Mouse (Mus musculus) C2C12 (cell line): Measurements from ENCODE around the gene Eif1. TPM values are rescaled to one million over a fixed set of nuclear protein-coding genes. Genes with fewer than 3 reads are reported as not detected.

Experiments used
- H3K27me3 ChIP-seq: one replicate; pipeline ENCODE4 v1.6.1; 2011; ENCODE audit not compliant: control insufficient read depth, insufficient read depth, insufficient read length
- H3K36me3 ChIP-seq: one replicate; pipeline ENCODE4 v1.6.1; 2011; ENCODE audit not compliant: control insufficient read depth, insufficient read depth
- H3K4me3 ChIP-seq: one replicate; pipeline ENCODE4 v1.5.1; 2011; ENCODE audit warnings: mild to moderate bottlenecking, control low read depth; ENCODE audit not compliant: poor library complexity, insufficient read depth, severe bottlenecking
- H3K79me2 ChIP-seq: one replicate; pipeline ENCODE4 v1.6.1; 2011; ENCODE audit not compliant: control insufficient read depth, insufficient read depth
- H3K79me3 ChIP-seq: one replicate; pipeline ENCODE4 v1.6.1; 2011; ENCODE audit warnings: low read depth, control low read depth
- H3ac ChIP-seq: one replicate; pipeline ENCODE3; 2011; ENCODE audit warnings: low read depth; ENCODE audit not compliant: control insufficient read depth, insufficient read length
- CEBPB ChIP-seq: IDR thresholded peaks from one replicate; pipeline ENCODE4 v1.6.1; 2011; ENCODE audit warnings: low read depth, mild to moderate bottlenecking, control low read depth, moderate library complexity
- CTCF ChIP-seq: IDR thresholded peaks from one replicate; pipeline ENCODE4 v1.5.1; 2011; ENCODE audit not compliant: control insufficient read depth, insufficient read depth, insufficient read length
- FOSL1 ChIP-seq: IDR thresholded peaks from one replicate; pipeline ENCODE4 v1.8.0; 2011; ENCODE audit warnings: mild to moderate bottlenecking, low read length; ENCODE audit not compliant: poor library complexity, insufficient read depth, severe bottlenecking
- MAX ChIP-seq: IDR thresholded peaks from one replicate; pipeline ENCODE4 v1.6.1; 2011; ENCODE audit warnings: mild to moderate bottlenecking, control low read depth
- MYOD1 ChIP-seq: IDR thresholded peaks from one replicate; pipeline ENCODE4 v1.6.1; 2011; ENCODE audit warnings: low read depth; ENCODE audit not compliant: control insufficient read depth, insufficient read length
- MYOG ChIP-seq: IDR thresholded peaks from one replicate; pipeline ENCODE4 v1.6.1; 2011; ENCODE audit not compliant: control insufficient read depth, insufficient read length; ENCODE audit errors: extremely low read depth
- USF1 ChIP-seq: IDR thresholded peaks from one replicate; pipeline ENCODE4 v1.6.1; 2011; ENCODE audit warnings: low read depth, mild to moderate bottlenecking, control low read depth, moderate library complexity
- long read RNA-seq, 2 experiments: library from polyadenylated mRNA; unstranded; transcript quantifications; one replicate each; pipeline ENCODE4 v2.0.0; 2019 to 2020
- polyA plus RNA-seq: library from polyadenylated mRNA; unstranded; fragments of >200 nt; fragmentation: generic; extraction: Trizol; gene quantifications from one replicate; pipeline ENCODE4 v1.2.1, GENCODE M21; 2012; ENCODE audit warnings: missing spikeins

Gene Eif1
- 1,136 TPM for polyA plus RNA-seq
- long read RNA-seq, experiment 1, transcript Eif1-201 (4 exons, 1,322 nt), result major isoform, 498 of 565 reads
- long read RNA-seq, experiment 1, transcript Eif1-203 (3 exons, 447 nt), result minor isoform, 30 of 565 reads
- long read RNA-seq, experiment 1, partial matches to known transcripts, result 1 of 565 reads
- long read RNA-seq, experiment 1, other reads (novel, unspliced or antisense), result 32 of 565 reads
- long read RNA-seq, experiment 2, transcript Eif1-201 (4 exons, 1,322 nt), result major isoform, 452 of 467 reads
- long read RNA-seq, experiment 2, partial matches to known transcripts, result 0 of 467 reads
- long read RNA-seq, experiment 2, other reads (novel, unspliced or antisense), result 11 of 467 reads

DNA sequence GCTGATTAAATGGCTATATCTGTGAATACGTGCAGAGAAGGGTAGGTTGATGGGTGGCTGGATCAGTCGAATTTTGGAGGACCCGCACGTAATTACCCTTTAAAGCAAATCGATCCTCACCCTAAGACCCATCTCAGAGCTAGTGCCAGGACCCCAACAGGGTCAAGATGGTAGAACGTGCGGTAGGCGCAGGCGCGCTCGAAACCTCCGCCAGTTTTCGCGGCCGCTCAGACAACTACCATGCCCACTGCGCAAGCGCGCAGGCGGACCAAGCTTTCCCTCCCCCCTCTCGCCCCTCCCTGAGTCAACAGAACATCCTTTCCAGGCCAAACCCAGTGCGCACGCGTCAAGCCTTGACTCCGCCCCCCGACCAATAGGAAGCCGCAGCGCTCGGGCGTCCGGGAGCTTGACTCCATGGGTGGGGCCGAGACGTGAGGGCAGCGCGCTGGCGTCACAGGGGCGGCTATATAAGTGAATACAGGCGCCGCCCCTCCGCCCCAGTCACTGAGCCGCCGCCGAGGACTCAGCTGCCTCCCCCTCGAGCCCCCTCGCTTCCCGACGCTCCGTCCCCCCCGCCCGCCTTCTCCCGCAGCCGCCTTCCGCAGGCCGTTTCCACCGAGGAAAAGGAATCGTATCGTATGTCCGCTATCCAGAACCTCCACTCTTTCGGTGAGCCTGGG lies at the start of gene Eif1:
Gene Eif1, plus strand, starts transcription at position 394 of the 680 bp plus-strand sequence.
- Histone ChIP-seq H3K27me3 (no peaks in the 10 kb centered on the region), H3K79me2 (peaks cover 25% of the 10 kb centered on the region), H3ac (peak within 1 kb of the TSS; percentile 96), H3K36me3 (peaks cover 22% of the 10 kb centered on the region), H3K79me3 (peaks cover 16% of the 10 kb centered on the region), H3K4me3 (peak within 1 kb of the TSS; percentile 74)
- TF ChIP-seq MAX, result no peak
- TF ChIP-seq FOSL1, result no peak
- no peak for TF ChIP-seq MYOG
- TF ChIP-seq CTCF, result no peak
- TF ChIP-seq USF1, result no peak
- TF ChIP-seq CEBPB, result no peak
- no peak for TF ChIP-seq MYOD1

DNA sequence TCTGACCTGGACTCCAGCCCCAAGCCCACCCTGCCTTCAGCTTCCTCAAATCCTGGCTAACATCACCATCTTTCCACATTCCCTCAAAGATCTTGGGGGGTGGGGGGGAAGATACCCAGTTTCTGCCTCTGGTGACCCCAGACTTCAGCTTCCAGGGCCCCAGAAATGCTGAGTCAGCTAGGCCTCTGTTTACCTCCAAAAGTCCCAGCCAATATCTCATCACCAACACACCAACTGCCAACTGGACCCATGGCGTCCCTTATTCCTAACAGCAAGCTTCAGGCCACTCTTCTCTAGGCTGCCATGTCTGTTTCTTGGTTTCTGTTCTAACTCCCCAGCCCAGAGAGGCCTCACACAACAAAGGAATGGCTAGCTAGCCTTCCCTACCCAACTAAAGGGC lies 47.8 kb upstream of the Eif1 start:
- no peaks in the 10 kb centered on the region for H3K27me3 ChIP-seq
- no peak overlapping the region for H3K4me3 ChIP-seq
- H3ac ChIP-seq, result no peak overlapping the region
- no peak for TF ChIP-seq MYOG
- TF ChIP-seq FOSL1, result no peak
- TF ChIP-seq CTCF, result no peak
- no peak for TF ChIP-seq MAX
- no peak for TF ChIP-seq CEBPB
- TF ChIP-seq MYOD1, result no peak
- no peak for TF ChIP-seq USF1
- H3K36me3 ChIP-seq, result no peaks in the 10 kb centered on the region
- H3K79me3 ChIP-seq, result no peaks in the 10 kb centered on the region
- no peaks in the 10 kb centered on the region for H3K79me2 ChIP-seq

DNA sequence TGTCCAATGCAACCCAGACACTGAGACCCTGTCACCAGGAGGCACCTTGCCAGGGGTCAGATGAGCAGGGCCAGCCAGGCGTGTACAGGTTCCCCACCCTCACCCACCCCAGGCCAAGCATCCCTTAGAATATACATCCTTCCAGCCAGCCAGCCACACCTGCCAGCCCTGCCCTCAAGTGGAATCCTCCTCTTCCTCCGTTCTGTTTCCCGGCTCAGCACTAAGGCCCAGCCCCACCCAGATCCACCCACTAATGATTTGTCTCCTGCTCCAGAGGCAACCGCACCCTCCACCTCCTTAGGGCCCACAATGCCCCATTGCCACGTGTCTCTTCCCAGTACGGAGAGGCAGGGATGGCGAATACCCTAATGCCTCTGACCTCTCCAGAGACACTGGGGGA lies 45.0 kb upstream of the Eif1 start:
- no peak overlapping the region for H3K4me3 ChIP-seq
- H3K27me3 ChIP-seq, result no peaks in the 10 kb centered on the region
- no peak for TF ChIP-seq CEBPB
- TF ChIP-seq CTCF, result no peak
- TF ChIP-seq MAX, result no peak
- no peak for TF ChIP-seq FOSL1
- no peak for TF ChIP-seq MYOG
- TF ChIP-seq MYOD1, result no peak
- no peak for TF ChIP-seq USF1
- H3K36me3 ChIP-seq, result no peaks in the 10 kb centered on the region
- H3K79me2 ChIP-seq, result no peaks in the 10 kb centered on the region
- H3ac ChIP-seq, result no peak overlapping the region
- H3K79me3 ChIP-seq, result no peaks in the 10 kb centered on the region

DNA sequence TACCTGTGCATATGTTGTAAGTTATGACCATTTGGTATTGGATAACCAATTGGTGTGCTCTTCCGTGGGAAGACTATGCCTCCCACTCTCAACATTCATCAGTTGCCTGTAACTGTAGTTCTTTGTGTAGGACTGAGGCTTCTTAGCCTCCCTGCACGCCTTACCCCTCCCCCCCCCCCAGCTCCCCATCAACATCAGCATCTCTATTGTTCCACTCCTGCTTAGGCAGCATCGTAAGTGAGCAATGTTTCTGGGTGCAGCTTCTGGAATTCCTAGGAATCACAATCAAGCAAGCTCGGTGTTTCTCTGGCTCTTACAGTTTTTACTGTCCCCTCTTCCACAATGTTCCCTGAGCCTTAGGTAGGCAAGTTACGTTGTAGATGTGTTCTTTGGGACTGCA lies 44.2 kb upstream of the Eif1 start:
- H3K79me3 ChIP-seq, result no peaks in the 10 kb centered on the region
- no peak for TF ChIP-seq CTCF
- no peaks in the 10 kb centered on the region for H3K79me2 ChIP-seq
- no peaks in the 10 kb centered on the region for H3K27me3 ChIP-seq
- no peaks in the 10 kb centered on the region for H3K36me3 ChIP-seq
- no peak overlapping the region for H3K4me3 ChIP-seq
- no peak overlapping the region for H3ac ChIP-seq

DNA sequence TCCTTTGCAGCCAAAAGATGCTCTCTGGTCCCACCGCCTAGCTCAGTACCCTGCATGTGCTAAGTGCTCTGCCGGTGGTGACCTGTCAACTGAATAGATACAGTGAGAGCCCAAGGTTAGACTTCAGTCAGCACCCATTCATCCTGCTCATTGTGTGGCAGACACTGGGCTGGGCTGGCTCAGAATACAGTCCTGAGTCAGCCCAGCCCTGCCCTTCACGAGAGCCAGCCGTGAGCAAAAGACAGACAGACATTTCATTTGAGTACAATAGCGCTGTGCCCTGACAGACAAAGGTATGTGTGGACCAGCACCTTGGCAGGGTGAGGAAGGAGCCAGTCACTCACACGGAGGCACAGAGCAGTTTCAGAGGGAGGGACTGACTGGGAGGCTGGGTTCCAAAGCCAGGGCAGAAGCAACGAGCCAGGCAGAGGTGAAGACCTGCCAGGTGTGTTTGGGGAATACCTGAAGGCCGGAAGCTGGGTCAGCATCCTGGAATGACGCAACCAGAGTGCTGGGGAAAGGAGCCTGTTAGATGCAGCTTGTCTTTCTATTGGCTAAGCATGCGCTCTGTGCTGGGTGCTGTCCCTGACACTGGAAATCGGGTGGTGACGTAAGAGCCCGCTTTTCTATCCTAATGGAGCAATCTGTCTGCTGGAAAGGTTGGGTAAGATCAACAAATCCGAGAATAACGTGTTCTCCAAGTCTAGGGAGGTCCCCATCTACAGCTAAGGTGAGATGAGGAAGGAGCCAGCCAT lies 41.8 kb upstream of the Eif1 start:
- Histone ChIP-seq H3K79me2 (no peaks in the 10 kb centered on the region), H3K79me3 (no peaks in the 10 kb centered on the region), H3K27me3 (no peaks in the 10 kb centered on the region), H3K36me3 (no peaks in the 10 kb centered on the region), H3ac (no peak overlapping the region), H3K4me3 (no peak overlapping the region)
- TF ChIP-seq CTCF (no peak), MAX (no peak), CEBPB (peak; percentile 6), FOSL1 (no peak)
